Mouse (Mus musculus) megakaryocyte-erythroid progenitor cell, adult 5-6 weeks (primary cell): Measurements from ENCODE around the gene Spint4. TPM values are rescaled to one million over a fixed set of nuclear protein-coding genes. Genes with fewer than 3 reads are reported as not detected.
A peak's percentile ranks its signal among the peaks of the same experiment; 100 is the strongest.
"Not testable (repeated sequence)": the region's sequence is repeated elsewhere in the genome, so short reads cannot be mapped to it uniquely, and the experiment has no call there.

ENCODE experiments used
- ATAC-seq: replicated peaks from 2 replicates; pipeline ENCODE4 v1.8.0; 2016; ENCODE audit warnings: mild to moderate bottlenecking, inconsistent platforms; ENCODE audit not compliant: severe bottlenecking, poor library complexity, low FRiP score, low TSS enrichment
- total RNA-seq, 2 experiments: library from RNA; stranded (forward) in 1 of 2; stranded (reverse) in 1 of 2; fragments of 200-1000, 215-1000 nt in 1 of 2; fragments of >200 nt in 1 of 2; fragmentation: Nextera tagmentation in 1 of 2; gene quantifications; 2 replicates each; pipeline ENCODE4 v1.2.3; 2014 to 2017

The Spint4 gene
- not detected in 2 replicates for total RNA-seq (2014; fragmentation: Nextera tagmentation)
- total RNA-seq (2017), result not detected in 2 replicates

- ATAC-seq, result no peak
Observed at GRCm38 (mm10) chr2:164698201-164698600, at the start of gene Spint4. Gene Spint4 (plus strand): TSS chr2:164698501.

- ATAC-seq, result peak; percentile 98
Observed at GRCm38 (mm10) chr2:164655858-164656257, 42.4 kb upstream of the Spint4 start, which contains the start of gene Wfdc10. Gene Wfdc10 (plus strand): TSS chr2:164656046.

- ATAC-seq, result no peak
Observed at GRCm38 (mm10) chr2:164656483-164656882, 41.8 kb upstream of the Spint4 start, which contains the start of gene Wfdc9. Gene Wfdc9 (minus strand): TSS chr2:164656583.

GRCm38 (mm10) chr2:164664851-164665250 lies 33.5 kb upstream of the Spint4 start:
- no peak for ATAC-seq

GRCm38 (mm10) chr2:164670261-164670660 lies 28.0 kb upstream of the Spint4 start:
- ATAC-seq, result no peak

- ATAC-seq, result no peak
Observed at GRCm38 (mm10) chr2:164670938-164671337, 27.4 kb upstream of the Spint4 start.

- no peak for ATAC-seq
Observed at GRCm38 (mm10) chr2:164673987-164674386, 24.3 kb upstream of the Spint4 start, which contains the start of gene Wfdc11. Gene Wfdc11 (minus strand): TSS chr2:164674087.

- no peak for ATAC-seq
Observed at GRCm38 (mm10) chr2:164676103-164676502, 22.2 kb upstream of the Spint4 start.

- ATAC-seq, result peak; percentile 50; the same call in 1 of the 2 replicates
Observed at GRCm38 (mm10) chr2:164676916-164677685, 21.2 kb upstream of the Spint4 start.

GRCm38 (mm10) chr2:164678848-164679625 lies 19.3 kb upstream of the Spint4 start:
- ATAC-seq, result peak; percentile 92

GRCm38 (mm10) chr2:164679906-164680305 lies 18.4 kb upstream of the Spint4 start:
- no peak for ATAC-seq

- ATAC-seq, result no peak
Observed at GRCm38 (mm10) chr2:164684807-164685206, 13.5 kb upstream of the Spint4 start, which contains the start of gene Wfdc13. Gene Wfdc13 (plus strand): TSS chr2:164685107.

- ATAC-seq, result no peak
Observed at GRCm38 (mm10) chr2:164700959-164701358, 2.7 kb downstream of the Spint4 start.

GRCm38 (mm10) chr2:164701761-164702160 lies 3.5 kb downstream of the Spint4 start:
- no peak for ATAC-seq

GRCm38 (mm10) chr2:164704235-164704634 lies 5.9 kb downstream of the Spint4 start:
- ATAC-seq, result no peak

- ATAC-seq, result no peak
Observed at GRCm38 (mm10) chr2:164705328-164705727, 7.0 kb downstream of the Spint4 start.

GRCm38 (mm10) chr2:164705991-164706390 lies 7.7 kb downstream of the Spint4 start:
- no peak for ATAC-seq

- no peak for ATAC-seq
Observed at GRCm38 (mm10) chr2:164715005-164715404, 16.7 kb downstream of the Spint4 start, which contains the start of gene Spint5. Gene Spint5 (plus strand): TSS chr2:164715305.

- ATAC-seq, result not testable (repeated sequence)
Observed at GRCm38 (mm10) chr2:164716194-164716786, 18.0 kb downstream of the Spint4 start.

GRCm38 (mm10) chr2:164723276-164723675 lies 25.0 kb downstream of the Spint4 start:
- no peak for ATAC-seq
